Mouse (Mus musculus): ENCODE results near the gene Arfgef2. TPM values are rescaled to one million over a fixed set of nuclear protein-coding genes. Genes with fewer than 3 reads are reported as not detected.

Gene Arfgef2
- polyA plus RNA-seq, 1 experiment from 2014 or later = 4.7 TPM

DNA sequence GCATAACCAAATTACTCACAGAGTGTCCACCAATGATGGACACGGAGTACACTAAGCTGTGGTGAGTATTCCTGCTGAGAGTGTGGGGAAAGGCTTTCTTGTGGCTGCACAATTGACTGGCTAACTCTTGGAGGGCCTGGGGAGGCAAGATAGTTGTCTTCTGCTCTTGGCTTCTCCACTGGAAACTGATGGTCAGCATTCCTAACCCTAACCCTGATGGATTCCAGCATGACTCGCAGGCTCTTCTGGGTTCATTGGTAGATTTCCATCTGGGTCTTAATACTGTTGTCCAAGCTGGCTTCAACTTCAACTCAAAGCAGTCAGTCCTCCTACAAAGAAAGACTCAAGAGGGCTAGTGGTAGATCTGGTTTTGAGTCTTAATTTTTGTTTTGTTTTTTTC lies 137.8 kb downstream of the Arfgef2 start:
- H3K36me3 ChIP-seq (replicated peaks) = peaks cover 100% of the 10 kb centered on the region

DNA sequence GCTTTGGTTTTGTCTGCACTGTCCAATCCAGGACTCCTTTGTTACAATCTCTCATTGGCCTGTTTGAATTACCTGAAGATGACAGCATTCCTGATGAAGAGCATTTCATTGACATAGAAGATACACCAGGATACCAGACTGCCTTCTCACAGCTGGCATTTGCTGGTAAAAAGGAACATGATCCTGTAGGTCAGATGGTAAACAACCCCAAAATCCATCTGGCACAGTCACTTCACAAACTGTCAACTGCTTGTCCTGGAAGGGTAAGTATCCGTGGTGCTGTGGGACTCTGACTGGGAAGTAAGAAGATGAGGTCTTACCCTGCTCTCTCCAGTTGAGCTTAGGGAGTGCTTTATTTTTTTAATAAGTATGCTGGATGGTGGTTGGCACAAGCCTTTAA lies 139.0 kb downstream of the Arfgef2 start:
- H3K4me3 ChIP-seq = no peak overlapping the region
- no peaks in the 10 kb centered on the region for H3K27me3 ChIP-seq (replicated peaks; ENCODE audit: low read depth, poor library complexity, severe bottlenecking)
- H3K9me3 ChIP-seq = no peaks in the 10 kb centered on the region
- DNase-seq (ENCODE audit: low spot score) = no peak
- WGBS = 85% methylated on average over 1 of the region's 1 CpGs
- H3K36me3 ChIP-seq (replicated peaks) = peaks cover 100% of the 10 kb centered on the region
- no peaks in the 10 kb centered on the region for H3K4me1 ChIP-seq
- H3K27ac ChIP-seq (replicated peaks) = no peak overlapping the region

More for the DNA sequence above, 137.8 kb downstream of the Arfgef2 start:
- Histone ChIP-seq H3K4me3 (no peak overlapping the region), H3K27me3 (replicated peaks; ENCODE audit: low read depth, poor library complexity, severe bottlenecking) (no peaks in the 10 kb centered on the region), H3K9me3 (no peaks in the 10 kb centered on the region), H3K27ac (replicated peaks) (no peak overlapping the region), H3K4me1 (no peaks in the 10 kb centered on the region)
- DNase-seq (ENCODE audit: low spot score) = no peak
- 96% methylated on average over 2 of the region's 2 CpGs for WGBS

DNA sequence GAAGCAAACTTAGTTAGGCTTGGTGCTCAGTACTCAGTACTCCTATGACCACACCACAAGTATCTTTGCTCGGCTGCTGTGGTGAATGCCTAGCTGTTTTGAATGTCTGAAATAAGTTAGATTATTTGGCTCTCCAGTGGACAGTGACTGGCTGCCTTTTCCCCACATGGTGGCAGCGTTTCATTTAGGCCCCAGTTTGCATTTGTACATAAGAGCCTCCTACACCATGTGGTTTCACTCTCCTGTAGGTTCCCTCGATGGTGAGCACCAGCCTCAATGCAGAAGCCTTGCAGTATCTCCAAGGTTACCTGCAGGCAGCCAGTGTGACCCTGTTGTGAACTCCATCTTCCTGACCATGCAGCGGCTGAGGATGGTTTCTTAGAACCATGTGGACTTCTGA lies 140.1 kb downstream of the Arfgef2 start:
- no peak overlapping the region for H3K4me3 ChIP-seq
- no peak overlapping the region for H3K27ac ChIP-seq (replicated peaks)
- DNase-seq (ENCODE audit: low spot score) = peak; percentile 35
- no peaks in the 10 kb centered on the region for H3K27me3 ChIP-seq (replicated peaks; ENCODE audit: low read depth, poor library complexity, severe bottlenecking)
- no peaks in the 10 kb centered on the region for H3K4me1 ChIP-seq
- WGBS = 73% methylated on average over 4 of the region's 4 CpGs
- peaks cover 100% of the 10 kb centered on the region for H3K36me3 ChIP-seq (replicated peaks)
- no peaks in the 10 kb centered on the region for H3K9me3 ChIP-seq

Other genes with a start within 250 kb of the Arfgef2 start
- gene Prex1, start 91.8 kb upstream of the Arfgef2 start, polyA plus RNA-seq (2016; fragmentation: Nextera tagmentation; extraction: Ambion mirVana) = 32.6 and 35.2 TPM in 2 replicates
- gene Trp53rkb, start 13.1 kb upstream of the Arfgef2 start, polyA plus RNA-seq (2016; fragmentation: Nextera tagmentation; extraction: Ambion mirVana) = 10.6 and 12.0 TPM in 2 replicates
- gene Cse1l, start 100.5 kb downstream of the Arfgef2 start, polyA plus RNA-seq (2016; fragmentation: Nextera tagmentation; extraction: Ambion mirVana) = 213 and 222 TPM in 2 replicates
- 96.1 and 96.8 TPM in 2 replicates for gene Stau1, start 190.7 kb downstream of the Arfgef2 start, polyA plus RNA-seq (2016; fragmentation: Nextera tagmentation; extraction: Ambion mirVana)
- 69.0 and 69.9 TPM in 2 replicates for gene Ddx27, start 209.6 kb downstream of the Arfgef2 start, polyA plus RNA-seq (2016; fragmentation: Nextera tagmentation; extraction: Ambion mirVana)

Data from embryonic facial prominence, embryonic 10.5 days (tissue).